Mouse (Mus musculus): ENCODE measurements around the gene Tns3.
A peak's percentile ranks its signal among the peaks of the same experiment; 100 is the strongest.
"Not testable (repeated sequence)": the region's sequence is repeated elsewhere in the genome, so short reads cannot be mapped to it uniquely, and the experiment has no call there.

Gene Tns3

GRCm38 (mm10) chr11:8579789-8580188 is 84.5 kb downstream of the Tns3 start:
- no peak for DNase-seq (ENCODE audit: low read depth, low spot score)

- no peak for DNase-seq (ENCODE audit: low read depth, low spot score)
Measured at GRCm38 (mm10) chr11:8575217-8576180, 88.8 kb downstream of the Tns3 start.

- DNase-seq (ENCODE audit: low read depth, low spot score), result no peak
Measured at GRCm38 (mm10) chr11:8574562-8574961, 89.8 kb downstream of the Tns3 start.

GRCm38 (mm10) chr11:8572762-8573161 is 91.6 kb downstream of the Tns3 start:
- DNase-seq (ENCODE audit: low read depth, low spot score), result peak; percentile 14

- no peak for DNase-seq (ENCODE audit: low read depth, low spot score)
Measured at GRCm38 (mm10) chr11:8569232-8570028, 94.9 kb downstream of the Tns3 start.

GRCm38 (mm10) chr11:8568829-8569228 is 95.5 kb downstream of the Tns3 start:
- DNase-seq (ENCODE audit: low read depth, low spot score), result no peak

- peak; percentile 10 for DNase-seq (ENCODE audit: low read depth, low spot score)
Measured at GRCm38 (mm10) chr11:8566250-8566853, 98.0 kb downstream of the Tns3 start.

- DNase-seq (ENCODE audit: low read depth, low spot score), result no peak
Measured at GRCm38 (mm10) chr11:8558761-8559282, 105.5 kb downstream of the Tns3 start.

- no peak for DNase-seq (ENCODE audit: low read depth, low spot score)
Measured at GRCm38 (mm10) chr11:8558258-8558657, 106.1 kb downstream of the Tns3 start.

- no peak for DNase-seq (ENCODE audit: low read depth, low spot score)
Measured at GRCm38 (mm10) chr11:8557006-8557405, 107.3 kb downstream of the Tns3 start.

- peak; percentile 18 for DNase-seq (ENCODE audit: low read depth, low spot score)
Measured at GRCm38 (mm10) chr11:8551710-8552109, 112.6 kb downstream of the Tns3 start.

- no peak for DNase-seq (ENCODE audit: low read depth, low spot score)
Measured at GRCm38 (mm10) chr11:8547661-8548060, 116.7 kb downstream of the Tns3 start.

GRCm38 (mm10) chr11:8545798-8546197 is 118.5 kb downstream of the Tns3 start:
- DNase-seq (ENCODE audit: low read depth, low spot score), result peak; percentile 51

GRCm38 (mm10) chr11:8544355-8544754 is 120.0 kb downstream of the Tns3 start:
- no peak for DNase-seq (ENCODE audit: low read depth, low spot score)

- DNase-seq (ENCODE audit: low read depth, low spot score), result no peak
Measured at GRCm38 (mm10) chr11:8541222-8541815, 123.0 kb downstream of the Tns3 start.

- DNase-seq (ENCODE audit: low read depth, low spot score), result no peak
Measured at GRCm38 (mm10) chr11:8539593-8540265, 124.6 kb downstream of the Tns3 start.

GRCm38 (mm10) chr11:8537013-8537614 is 127.2 kb downstream of the Tns3 start:
- DNase-seq (ENCODE audit: low read depth, low spot score), result no peak

GRCm38 (mm10) chr11:8534893-8535292 is 129.4 kb downstream of the Tns3 start:
- peak; percentile 73 for DNase-seq (ENCODE audit: low read depth, low spot score)

GRCm38 (mm10) chr11:8532771-8533170 is 131.6 kb downstream of the Tns3 start:
- DNase-seq (ENCODE audit: low read depth, low spot score), result not testable (repeated sequence)

- DNase-seq (ENCODE audit: low read depth, low spot score), result no peak
Measured at GRCm38 (mm10) chr11:8532112-8532747, 132.1 kb downstream of the Tns3 start.

Data from A20 (cell line).